Mouse (Mus musculus): ENCODE measurements at regions not wholly inside any gene's neighbourhood (a gene's known extent, or its start where the extent isn't known, plus 50 kb on each side); places are given as distances from the start of the nearest gene placed in this dataset.
"Not testable (repeated sequence)": the region's sequence is repeated elsewhere in the genome, so short reads cannot be mapped to it uniquely, and the experiment has no call there.

- H3K36me3 ChIP-seq, result no peaks in the 10 kb centered on the region
- no peaks in the 10 kb centered on the region for H3K9me3 ChIP-seq
- H3K9ac ChIP-seq, result no peak overlapping the region
- 76% methylated on average over 6 of the region's 6 CpGs for WGBS
- no peaks in the 10 kb centered on the region for H3K4me1 ChIP-seq
- H3K4me2 ChIP-seq (replicated peaks), result no peak overlapping the region
- no peaks in the 10 kb centered on the region for H3K27me3 ChIP-seq
- no peak for ATAC-seq (ENCODE audit: insufficient number of reproducible peaks, insufficient read depth, low FRiP score, low TSS enrichment)
- H3K27ac ChIP-seq, result no peak overlapping the region
- no peak overlapping the region for H3K4me3 ChIP-seq
These were observed 139.6 kb upstream of the 1700056E22Rik start for GRCm38 (mm10) chr1:184173739-184174138.

- Histone ChIP-seq H3K4me3 (no peak overlapping the region), H3K27ac (no peak overlapping the region), H3K27me3 (no peaks in the 10 kb centered on the region), H3K4me1 (no peaks in the 10 kb centered on the region), H3K36me3 (no peaks in the 10 kb centered on the region), H3K9ac (no peak overlapping the region), H3K4me2 (replicated peaks) (no peak overlapping the region), H3K9me3 (no peaks in the 10 kb centered on the region)
- WGBS, result 92% methylated on average over 2 of the region's 2 CpGs
- no peak for ATAC-seq (ENCODE audit: insufficient number of reproducible peaks, insufficient read depth, low FRiP score, low TSS enrichment)
These were observed 138.9 kb upstream of the 1700056E22Rik start for GRCm38 (mm10) chr1:184172986-184173385.

GRCm38 (mm10) chr1:184171601-184172000 is 137.5 kb upstream of the 1700056E22Rik start:
- no peaks in the 10 kb centered on the region for H3K27me3 ChIP-seq
- H3K9me3 ChIP-seq, result no peaks in the 10 kb centered on the region
- H3K36me3 ChIP-seq, result no peaks in the 10 kb centered on the region
- WGBS, result 65% methylated on average over 7 of the region's 7 CpGs
- H3K4me2 ChIP-seq (replicated peaks), result no peak overlapping the region
- H3K4me3 ChIP-seq, result no peak overlapping the region
- H3K9ac ChIP-seq, result no peak overlapping the region
- no peak for ATAC-seq (ENCODE audit: insufficient number of reproducible peaks, insufficient read depth, low FRiP score, low TSS enrichment)
- H3K27ac ChIP-seq, result no peak overlapping the region
- no peaks in the 10 kb centered on the region for H3K4me1 ChIP-seq

GRCm38 (mm10) chr1:184170926-184171325 is 136.8 kb upstream of the 1700056E22Rik start:
- Histone ChIP-seq H3K4me3 (no peak overlapping the region), H3K9ac (no peak overlapping the region), H3K27ac (no peak overlapping the region), H3K36me3 (no peaks in the 10 kb centered on the region), H3K4me2 (replicated peaks) (no peak overlapping the region), H3K4me1 (no peaks in the 10 kb centered on the region), H3K9me3 (no peaks in the 10 kb centered on the region), H3K27me3 (no peaks in the 10 kb centered on the region)
- WGBS, result 73% methylated on average over 3 of the region's 3 CpGs
- no peak for ATAC-seq (ENCODE audit: insufficient number of reproducible peaks, insufficient read depth, low FRiP score, low TSS enrichment)

GRCm38 (mm10) chr1:184169967-184170366 is 135.9 kb upstream of the 1700056E22Rik start:
- no peak overlapping the region for H3K4me2 ChIP-seq (replicated peaks)
- 62% methylated on average over 1 of the region's 1 CpGs for WGBS
- H3K4me3 ChIP-seq, result no peak overlapping the region
- no peaks in the 10 kb centered on the region for H3K27me3 ChIP-seq
- no peaks in the 10 kb centered on the region for H3K9me3 ChIP-seq
- H3K4me1 ChIP-seq, result no peaks in the 10 kb centered on the region
- no peaks in the 10 kb centered on the region for H3K36me3 ChIP-seq
- no peak overlapping the region for H3K27ac ChIP-seq
- no peak for ATAC-seq (ENCODE audit: insufficient number of reproducible peaks, insufficient read depth, low FRiP score, low TSS enrichment)
- no peak overlapping the region for H3K9ac ChIP-seq

GRCm38 (mm10) chr1:184169034-184169783 is 135.1 kb upstream of the 1700056E22Rik start:
- Histone ChIP-seq H3K4me3 (no peak overlapping the region), H3K27ac (no peak overlapping the region), H3K36me3 (no peaks in the 10 kb centered on the region), H3K27me3 (no peaks in the 10 kb centered on the region), H3K9ac (no peak overlapping the region), H3K4me2 (replicated peaks) (no peak overlapping the region), H3K9me3 (no peaks in the 10 kb centered on the region), H3K4me1 (no peaks in the 10 kb centered on the region)
- no peak for ATAC-seq (ENCODE audit: insufficient number of reproducible peaks, insufficient read depth, low FRiP score, low TSS enrichment)
- WGBS, result 74% methylated on average over 7 of the region's 7 CpGs

GRCm38 (mm10) chr1:184166951-184167350 is 132.8 kb upstream of the 1700056E22Rik start:
- Histone ChIP-seq H3K36me3 (no peaks in the 10 kb centered on the region), H3K27me3 (no peaks in the 10 kb centered on the region), H3K4me2 (replicated peaks) (no peak overlapping the region), H3K9me3 (no peaks in the 10 kb centered on the region), H3K27ac (no peak overlapping the region), H3K4me1 (no peaks in the 10 kb centered on the region), H3K9ac (no peak overlapping the region), H3K4me3 (no peak overlapping the region)
- 81% methylated on average over 2 of the region's 2 CpGs for WGBS
- ATAC-seq (ENCODE audit: insufficient number of reproducible peaks, insufficient read depth, low FRiP score, low TSS enrichment), result no peak

- not testable (repeated sequence) for H3K4me1 ChIP-seq; H3K9ac ChIP-seq; ATAC-seq (ENCODE audit: insufficient number of reproducible peaks, insufficient read depth, low FRiP score, low TSS enrichment); H3K9me3 ChIP-seq; H3K36me3 ChIP-seq; H3K27me3 ChIP-seq; H3K4me2 ChIP-seq (replicated peaks); H3K4me3 ChIP-seq; H3K27ac ChIP-seq
- WGBS, result 71% methylated on average over 2 of the region's 2 CpGs
These were observed 128.4 kb upstream of the 1700056E22Rik start for GRCm38 (mm10) chr1:184162526-184162925.

- no CpG with 5 or more reads among the region's 1 CpGs for WGBS
- Histone ChIP-seq H3K4me2 (replicated peaks) (no peak overlapping the region), H3K4me1 (no peaks in the 10 kb centered on the region), H3K4me3 (no peak overlapping the region), H3K9ac (no peak overlapping the region), H3K9me3 (no peaks in the 10 kb centered on the region), H3K27ac (no peak overlapping the region), H3K27me3 (no peaks in the 10 kb centered on the region), H3K36me3 (no peaks in the 10 kb centered on the region)
- no peak for ATAC-seq (ENCODE audit: insufficient number of reproducible peaks, insufficient read depth, low FRiP score, low TSS enrichment)
These were observed 113.6 kb upstream of the 1700056E22Rik start for GRCm38 (mm10) chr1:184147713-184148112.

GRCm38 (mm10) chr1:184142974-184143373 is 108.9 kb upstream of the 1700056E22Rik start:
- no peak overlapping the region for H3K4me3 ChIP-seq
- H3K27ac ChIP-seq, result no peak overlapping the region
- H3K9me3 ChIP-seq, result no peaks in the 10 kb centered on the region
- 66% methylated on average over 2 of the region's 2 CpGs for WGBS
- no peaks in the 10 kb centered on the region for H3K27me3 ChIP-seq
- H3K36me3 ChIP-seq, result no peaks in the 10 kb centered on the region
- no peak overlapping the region for H3K4me2 ChIP-seq (replicated peaks)
- no peaks in the 10 kb centered on the region for H3K4me1 ChIP-seq
- no peak for ATAC-seq (ENCODE audit: insufficient number of reproducible peaks, insufficient read depth, low FRiP score, low TSS enrichment)
- H3K9ac ChIP-seq, result no peak overlapping the region

- H3K27me3 ChIP-seq, result no peaks in the 10 kb centered on the region
- 78% methylated on average over 5 of the region's 5 CpGs for WGBS
- H3K4me2 ChIP-seq (replicated peaks), result no peak overlapping the region
- H3K36me3 ChIP-seq, result no peaks in the 10 kb centered on the region
- H3K9ac ChIP-seq, result no peak overlapping the region
- no peaks in the 10 kb centered on the region for H3K4me1 ChIP-seq
- H3K9me3 ChIP-seq, result no peaks in the 10 kb centered on the region
- no peak overlapping the region for H3K27ac ChIP-seq
- no peak overlapping the region for H3K4me3 ChIP-seq
- no peak for ATAC-seq (ENCODE audit: insufficient number of reproducible peaks, insufficient read depth, low FRiP score, low TSS enrichment)
These were observed 106.4 kb upstream of the 1700056E22Rik start for GRCm38 (mm10) chr1:184140486-184140885.

GRCm38 (mm10) chr1:184140082-184140481 is 106.0 kb upstream of the 1700056E22Rik start:
- Histone ChIP-seq H3K36me3 (no peaks in the 10 kb centered on the region), H3K27ac (no peak overlapping the region), H3K4me3 (no peak overlapping the region), H3K4me1 (no peaks in the 10 kb centered on the region), H3K27me3 (no peaks in the 10 kb centered on the region), H3K9me3 (no peaks in the 10 kb centered on the region), H3K9ac (no peak overlapping the region), H3K4me2 (replicated peaks) (no peak overlapping the region)
- WGBS, result 56% methylated on average over 4 of the region's 4 CpGs
- no peak for ATAC-seq (ENCODE audit: insufficient number of reproducible peaks, insufficient read depth, low FRiP score, low TSS enrichment)
